Mouse (Mus musculus) stomach, postnatal 0 days (tissue): ENCODE data around the gene Polm.

Experiments used
- CTCF ChIP-seq: IDR thresholded peaks from 2 replicates; pipeline ENCODE4 v1.5.1; 2016; ENCODE audit warnings: antibody characterized with exemption, low read depth, mild to moderate bottlenecking, moderate library complexity
- EP300 ChIP-seq: optimal IDR thresholded peaks from 2 replicates; pipeline ENCODE3; 2016; ENCODE audit warnings: antibody characterized with exemption

DNA sequence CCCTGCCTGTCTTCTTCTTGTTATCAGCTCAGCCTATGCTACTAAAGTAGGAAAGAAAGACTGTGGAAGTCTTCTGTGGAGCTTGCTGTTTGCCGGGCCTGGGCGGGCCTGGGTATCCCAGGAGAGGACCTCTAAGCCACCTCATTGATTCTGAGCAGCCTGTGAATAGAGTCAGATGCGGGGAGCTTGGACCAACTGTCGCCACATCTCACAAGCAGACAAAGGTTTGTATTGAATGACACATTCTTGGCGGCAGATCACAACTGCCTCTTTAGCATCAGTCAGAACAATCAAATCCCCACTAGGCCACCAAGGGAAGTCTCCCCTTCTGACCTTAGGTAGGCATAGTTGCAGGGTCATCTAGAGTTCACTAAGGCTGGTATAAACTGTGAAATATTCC is 49.4 kb upstream of the Polm start:
- TF ChIP-seq EP300: no peak
- 0 out of 2 replicates have a peak, but pooled peaks have one; percentile 3 for TF ChIP-seq CTCF
